Mouse (Mus musculus) spleen, adult 2 months (tissue): ENCODE data around the gene Ttc12. TPM values are rescaled to one million over a fixed set of nuclear protein-coding genes. Genes with fewer than 3 reads are reported as not detected.
A peak's percentile ranks its signal among the peaks of the same experiment; 100 is the strongest.

Experiments used
- DNase-seq, 2 experiments: peaks; one replicate each; pipeline versions ENCODE4 v3.0.0 to v3.0.0-alpha.2; 2012 to 2021; ENCODE audit warnings: low spot score in 2 of 2, low read depth in 1 of 2
- H3K27ac ChIP-seq: fragments of 200-500 bp; 2 replicates; pipeline ENCODE4 v1.5.1; 2012; ENCODE audit warnings: low read length, inconsistent platforms; ENCODE audit not compliant: insufficient read depth
- H3K27me3 ChIP-seq: fragments of 200-500 bp; 2 replicates; pipeline ENCODE4 v1.6.1; 2012; ENCODE audit warnings: mild to moderate bottlenecking, moderate library complexity, low read length, inconsistent platforms; ENCODE audit not compliant: control insufficient read depth, insufficient read depth
- H3K36me3 ChIP-seq: fragments of 200-500 bp; 2 replicates; pipeline ENCODE4 v1.6.1; 2012; ENCODE audit warnings: mild to moderate bottlenecking, low read length, inconsistent platforms; ENCODE audit not compliant: control insufficient read depth, insufficient read depth
- H3K4me1 ChIP-seq: fragments of 200-500 bp; 2 replicates; pipeline ENCODE4 v1.6.1; 2011; ENCODE audit warnings: inconsistent platforms; ENCODE audit not compliant: control insufficient read depth, insufficient read depth, insufficient read length
- H3K4me3 ChIP-seq: fragments of 200-500 bp; 2 replicates; pipeline ENCODE4 v1.5.1; 2011; ENCODE audit warnings: mild to moderate bottlenecking, inconsistent platforms; ENCODE audit not compliant: insufficient read depth, insufficient read length; ENCODE audit errors: extremely low read depth
- CTCF ChIP-seq: fragments of 200-500 bp; IDR thresholded peaks from 2 replicates; pipeline ENCODE4 v1.5.1; 2011; ENCODE audit warnings: mild to moderate bottlenecking, inconsistent platforms; ENCODE audit not compliant: insufficient read depth, insufficient read length, insufficient replicate concordance; ENCODE audit errors: extremely low read depth
- POLR2A ChIP-seq: fragments of 200-500 bp; IDR thresholded peaks from 2 replicates; pipeline ENCODE4 v1.6.1; 2011; ENCODE audit warnings: low read depth, low read length, inconsistent platforms
- WGBS: fragments of 180-500 bp; shearing (Covaris S2); methylation state at CpG from one replicate; pipeline ENCODE4 v1.1.7; 2018; 5-methylcytosine and 5-hydroxymethylcytosine counted together
- polyA plus RNA-seq: library from polyadenylated mRNA; depleted of rRNA; stranded (reverse); fragments of >200 nt; gene quantifications from 2 replicates; pipeline ENCODE4 v1.2.3, GENCODE M21; 2012

Ttc12 gene
- polyA plus RNA-seq, 1 experiment: 0.34 TPM

GRCm38 (mm10) chr9:49485250-49485891 lies 654 bp downstream of the Ttc12 start:
- Histone ChIP-seq H3K36me3 (no peaks in the 10 kb centered on the region), H3K27me3 (no peaks in the 10 kb centered on the region), H3K4me1 (no peaks in the 10 kb centered on the region), H3K4me3 (peak overlapping the region; percentile 61), H3K27ac (no peak overlapping the region)
- WGBS: 6% methylated on average over 21 of the region's 21 CpGs
- TF ChIP-seq POLR2A: no peak
- no peak for TF ChIP-seq CTCF
- no peak for DNase-seq

- DNase-seq: no peak
- H3K27me3 ChIP-seq: no peaks in the 10 kb centered on the region
- 34% methylated on average over 10 of the region's 10 CpGs for WGBS
- no peaks in the 10 kb centered on the region for H3K36me3 ChIP-seq
- H3K4me3 ChIP-seq: no peak overlapping the region
- H3K27ac ChIP-seq: no peak overlapping the region
- H3K4me1 ChIP-seq: no peaks in the 10 kb centered on the region
- no peak for TF ChIP-seq CTCF
These were observed 2.7 kb downstream of the Ttc12 start for GRCm38 (mm10) chr9:49483316-49483715.

GRCm38 (mm10) chr9:49472126-49472525 lies 13.9 kb downstream of the Ttc12 start:
- WGBS: 67% methylated on average over 11 of the region's 11 CpGs
- H3K27me3 ChIP-seq: no peaks in the 10 kb centered on the region
- H3K27ac ChIP-seq: no peak overlapping the region
- TF ChIP-seq POLR2A (no peak), CTCF (no peak)
- no peaks in the 10 kb centered on the region for H3K36me3 ChIP-seq
- H3K4me3 ChIP-seq: no peak overlapping the region
- no peaks in the 10 kb centered on the region for H3K4me1 ChIP-seq
- DNase-seq: no peak

- DNase-seq: no peak
- Histone ChIP-seq H3K27ac (no peak overlapping the region), H3K27me3 (no peaks in the 10 kb centered on the region), H3K36me3 (no peaks in the 10 kb centered on the region), H3K4me3 (no peak overlapping the region), H3K4me1 (no peaks in the 10 kb centered on the region)
- 90% methylated on average over 6 of the region's 6 CpGs for WGBS
- no peak for TF ChIP-seq CTCF
- no peak for TF ChIP-seq POLR2A
These were observed 15.1 kb downstream of the Ttc12 start for GRCm38 (mm10) chr9:49470946-49471345.

DNA sequence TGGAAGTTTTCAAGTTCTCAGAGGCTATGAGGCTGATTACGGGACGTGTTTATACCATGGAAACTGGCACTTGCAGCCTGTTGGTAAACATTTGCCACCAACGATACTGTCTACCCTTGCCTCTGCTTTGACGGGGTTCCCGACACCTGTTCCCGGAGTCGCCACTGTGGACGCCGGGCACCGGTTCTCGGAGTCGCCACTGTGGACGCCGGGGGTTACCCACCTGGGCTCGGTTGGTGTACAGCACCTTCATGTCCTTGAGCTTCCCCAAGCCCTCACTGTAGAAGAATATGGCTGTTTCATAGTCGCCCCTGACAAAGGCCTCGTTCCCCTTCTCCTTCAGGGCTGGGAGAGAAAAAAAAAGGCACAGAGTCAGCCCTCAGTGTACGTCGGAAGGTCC lies 16.0 kb downstream of the Ttc12 start:
- Histone ChIP-seq H3K36me3 (no peaks in the 10 kb centered on the region), H3K27me3 (no peaks in the 10 kb centered on the region)
- WGBS: 96% methylated on average over 19 of the region's 19 CpGs

DNA sequence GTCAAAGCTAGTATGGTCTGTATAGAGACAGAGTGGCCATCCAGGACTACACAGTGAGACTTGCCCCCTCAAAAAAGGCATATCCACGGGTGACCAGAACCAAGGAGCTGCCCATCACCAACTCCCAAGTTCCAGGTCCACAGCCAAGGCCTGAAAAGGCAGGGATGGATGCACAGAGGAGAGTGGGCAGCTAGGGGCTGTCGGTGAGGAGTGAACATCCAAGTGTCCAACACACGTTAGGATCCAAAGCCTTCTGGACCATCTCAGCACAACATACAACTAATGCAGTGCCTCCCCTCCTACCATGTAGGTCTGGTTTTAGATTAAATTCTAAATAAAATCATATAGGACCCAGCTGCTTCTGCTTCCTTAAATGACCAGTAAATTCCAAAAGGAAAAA lies 29.9 kb downstream of the Ttc12 start:
- Histone ChIP-seq H3K27me3 (no peaks in the 10 kb centered on the region), H3K4me1 (no peaks in the 10 kb centered on the region), H3K36me3 (no peaks in the 10 kb centered on the region), H3K4me3 (no peak overlapping the region), H3K27ac (no peak overlapping the region)
- DNase-seq: no peak
- WGBS: 85% methylated on average over 3 of the region's 3 CpGs
- TF ChIP-seq CTCF (no peak), POLR2A (no peak)

More for the DNA sequence above, 16.0 kb downstream of the Ttc12 start:
- DNase-seq: no peak
- H3K27ac ChIP-seq: no peak overlapping the region
- H3K4me3 ChIP-seq: no peak overlapping the region
- H3K4me1 ChIP-seq: no peaks in the 10 kb centered on the region
- TF ChIP-seq POLR2A (no peak), CTCF (no peak)

DNA sequence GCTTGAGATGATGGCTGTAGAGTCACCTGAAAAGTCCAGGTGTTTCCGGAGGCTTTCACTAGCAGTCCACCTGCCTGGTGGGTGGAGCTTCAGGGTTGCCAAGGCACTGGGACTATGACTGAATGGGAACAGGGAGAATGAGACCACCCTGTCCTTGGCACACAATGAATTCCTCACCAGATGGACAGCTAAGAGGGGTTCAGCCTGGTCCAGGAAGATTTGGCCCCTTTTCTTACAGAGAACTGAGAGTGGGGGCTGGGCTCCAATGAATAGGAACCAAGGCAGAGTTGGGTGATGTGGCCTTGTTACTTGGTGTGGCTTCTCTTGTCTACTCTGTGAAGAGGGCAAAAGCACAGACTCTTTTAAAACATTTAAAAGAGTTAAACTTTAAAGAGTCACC lies 33.6 kb downstream of the Ttc12 start:
- Histone ChIP-seq H3K36me3 (no peaks in the 10 kb centered on the region), H3K27ac (no peak overlapping the region), H3K4me3 (no peak overlapping the region), H3K4me1 (no peaks in the 10 kb centered on the region), H3K27me3 (no peaks in the 10 kb centered on the region)
- 90% methylated on average over 1 of the region's 1 CpGs for WGBS
- TF ChIP-seq POLR2A: no peak
- TF ChIP-seq CTCF: no peak
- DNase-seq: no peak
